Comparison of ENCODE assay signal across 19 mouse cellular contexts in the genomic region with DNA sequence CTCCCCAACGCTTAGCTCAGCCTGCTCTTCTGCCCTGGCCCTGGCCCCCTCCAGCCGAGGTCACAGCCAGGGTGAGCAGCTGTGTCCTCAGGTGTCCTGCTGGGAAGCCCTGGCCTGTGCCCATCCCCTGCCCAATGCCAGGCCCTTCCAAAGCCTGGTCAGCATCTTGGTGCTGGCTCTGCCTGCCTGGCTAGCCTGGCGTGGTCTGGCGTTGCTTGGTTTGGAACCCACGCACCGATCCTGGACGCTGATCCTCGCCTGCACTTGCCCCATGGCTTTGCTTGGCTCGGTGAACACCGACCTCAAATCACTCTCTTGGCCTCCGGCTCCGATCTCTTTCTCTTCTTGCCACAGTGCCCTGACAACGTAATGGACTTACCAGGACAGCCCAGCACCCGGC. TPM values are rescaled to one million over a fixed set of nuclear protein-coding genes. Genes with fewer than 3 reads are reported as not detected.
DNase-seq lines count a peak whose midpoint lies in the region; ATAC-seq and TF ChIP-seq lines count a peak whose summit lies in the region.
"Had no signal": no experiment of that assay in that cellular context is flagged by ENCODE, and none has a peak within 500 bp of the region (broad histone marks: within the 10 kb centered on the region; RNA-seq: fewer than 3 reads in every experiment).

No protein-coding gene starts in this region.

- no peak for ATAC-seq in hindbrain, embryonic 12.5 days (ENCODE audit: low FRiP score)
- no peak for ATAC-seq in megakaryocyte, adult 5-6 weeks (ENCODE audit: poor library complexity, severe bottlenecking)
- ATAC-seq: forebrain, embryonic 15.5 days; midbrain, embryonic 15.5 days had no signal

- TF ChIP-seq CTCF in gastrocnemius, adult 2 months (IDR thresholded peaks at IDR 0.05), result no peak

- H3K9me3 ChIP-seq in hindbrain, embryonic 10.5 days, result no peaks in the 10 kb centered on the region
- H3K9me3 ChIP-seq in hindbrain, embryonic 12.5 days (replicated peaks), result 0 out of 2 replicates have a peak, but pooled peaks cover 4% of the 10 kb centered on the region
- H3K9me3 ChIP-seq in limb, embryonic 10.5 days (replicated peaks), result no peaks in the 10 kb centered on the region
- H3K9me3 ChIP-seq: forebrain, embryonic 15.5 days; heart, embryonic 13.5 days; hindbrain, embryonic 13.5 days; midbrain, embryonic 15.5 days; neural tube, embryonic 12.5 days had no signal

- H3K27ac ChIP-seq in hindbrain, embryonic 10.5 days, result peak overlapping the region; percentile 13; the same call in 1 of the 2 replicates
- no peak overlapping the region for H3K27ac ChIP-seq in hindbrain, embryonic 12.5 days
- H3K27ac ChIP-seq in gastrocnemius, adult 2 months, result peak overlapping the region; percentile 69
- H3K27ac ChIP-seq in limb, embryonic 10.5 days, result peak overlapping the region; percentile 58
- H3K27ac ChIP-seq: forebrain, embryonic 15.5 days; heart, adult 2 months; heart, embryonic 13.5 days; hindbrain, embryonic 13.5 days; midbrain, embryonic 15.5 days; neural tube, embryonic 12.5 days had no signal

- intact Hi-C loops in gastrocnemius, adult 2 months (cut with DNase I), result loop anchor here (2.0 kb wide), 1 partner anchor 58 kb away; no protein-coding TSS in a partner anchor

- H3K36me3 ChIP-seq in hindbrain, embryonic 10.5 days, result no peaks in the 10 kb centered on the region
- no peaks in the 10 kb centered on the region for H3K36me3 ChIP-seq in hindbrain, embryonic 12.5 days
- H3K36me3 ChIP-seq in limb, embryonic 10.5 days, result no peaks in the 10 kb centered on the region
- H3K36me3 ChIP-seq: forebrain, embryonic 15.5 days; heart, embryonic 13.5 days; hindbrain, embryonic 13.5 days; midbrain, embryonic 15.5 days; neural tube, embryonic 12.5 days had no signal

- H3K4me2 ChIP-seq in hindbrain, embryonic 12.5 days (replicated peaks), result no peak overlapping the region
- H3K4me2 ChIP-seq: forebrain, embryonic 15.5 days; heart, embryonic 13.5 days; hindbrain, embryonic 13.5 days; midbrain, embryonic 15.5 days; neural tube, embryonic 12.5 days had no signal

- H3K9ac ChIP-seq in hindbrain, embryonic 12.5 days, result no peak overlapping the region
- H3K9ac ChIP-seq: forebrain, embryonic 15.5 days; heart, embryonic 13.5 days; hindbrain, embryonic 13.5 days; midbrain, embryonic 15.5 days; neural tube, embryonic 12.5 days had no signal

- peak; percentile 34 for DNase-seq in cerebellum, adult 8-10 months
- DNase-seq in cerebellum, adult 9-10 months, result no peak
- no peak for DNase-seq in hindbrain, embryonic 10.5 days (ENCODE audit: low spot score)
- DNase-seq in gastrocnemius, adult 2 months, result peak; percentile 89
- DNase-seq in limb, embryonic 10.5 days (ENCODE audit: low spot score), result no peak
- DNase-seq: adrenal gland, postnatal 14 days; heart, adult 2 months; heart, postnatal 14 days; kidney, adult 11 months; kidney, postnatal 10 days; lung, postnatal 4 days; right cerebral cortex, postnatal 14 days had no signal

- peaks cover 10% of the 10 kb centered on the region; the same call in 1 of the 2 replicates for H3K4me1 ChIP-seq in hindbrain, embryonic 10.5 days (replicated peaks)
- H3K4me1 ChIP-seq in hindbrain, embryonic 12.5 days, result no peaks in the 10 kb centered on the region
- H3K4me1 ChIP-seq in limb, embryonic 10.5 days, result peaks cover 11% of the 10 kb centered on the region
- H3K4me1 ChIP-seq: forebrain, embryonic 15.5 days; heart, embryonic 13.5 days; hindbrain, embryonic 13.5 days; midbrain, embryonic 15.5 days; neural tube, embryonic 12.5 days had no signal

- no peak overlapping the region for H3K4me3 ChIP-seq in hindbrain, embryonic 10.5 days
- no peak overlapping the region for H3K4me3 ChIP-seq in hindbrain, embryonic 12.5 days
- no peak overlapping the region for H3K4me3 ChIP-seq in gastrocnemius, adult 2 months
- no peak overlapping the region for H3K4me3 ChIP-seq in limb, embryonic 10.5 days
- H3K4me3 ChIP-seq: forebrain, embryonic 15.5 days; heart, adult 2 months; heart, embryonic 13.5 days; hindbrain, embryonic 13.5 days; midbrain, embryonic 15.5 days; neural tube, embryonic 12.5 days had no signal

- WGBS in hindbrain, embryonic 10.5 days, result 90% methylated on average over 14 of the region's 14 CpGs
- WGBS in hindbrain, embryonic 12.5 days, result 89% methylated on average over 14 of the region's 14 CpGs
- 91% methylated on average over 14 of the region's 14 CpGs for WGBS in limb, embryonic 10.5 days

- H3K27me3 ChIP-seq in hindbrain, embryonic 10.5 days (ENCODE audit: insufficient read depth, poor library complexity, severe bottlenecking), result no peaks in the 10 kb centered on the region; the same call in 1 of the 2 replicates
- no peaks in the 10 kb centered on the region for H3K27me3 ChIP-seq in hindbrain, embryonic 12.5 days
- H3K27me3 ChIP-seq in limb, embryonic 10.5 days (ENCODE audit: low read depth, poor library complexity, severe bottlenecking), result no peaks in the 10 kb centered on the region
- H3K27me3 ChIP-seq: forebrain, embryonic 15.5 days; hindbrain, embryonic 13.5 days; midbrain, embryonic 15.5 days; neural tube, embryonic 12.5 days had no signal

RNA-seq across cellular contexts. Expression of a gene that starts 38.5 kb away (rescaled TPM):
- polyA plus RNA-seq in hindbrain, embryonic 10.5 days (2016; fragmentation: Nextera tagmentation; extraction: Ambion mirVana), result 34.1 and 38.7 TPM in 2 replicates
- polyA plus RNA-seq in hindbrain, embryonic 12.5 days (2016; fragmentation: Nextera tagmentation; extraction: Ambion mirVana), result 30.6 and 36.8 TPM in 2 replicates
- 10 to 100 TPM; 23.9 to 27.6 TPM for total RNA-seq in gastrocnemius, adult 2 months (2021)
- polyA plus RNA-seq in limb, embryonic 10.5 days (2016; fragmentation: Nextera tagmentation; extraction: Ambion mirVana), result 32.4 and 34.8 TPM in 2 replicates
- 21.1 and 23.0 TPM in 2 replicates for total RNA-seq in megakaryocyte, adult 5-6 weeks (2015)
- 31.8 and 33.3 TPM in 2 replicates for total RNA-seq in megakaryocyte, adult 5-6 weeks (2017)

RNA-seq across cellular contexts. Expression of a gene that starts 51.2 kb away (rescaled TPM):
- polyA plus RNA-seq in hindbrain, embryonic 10.5 days (2016; fragmentation: Nextera tagmentation; extraction: Ambion mirVana), result 5.2 and 12.5 TPM in 2 replicates
- polyA plus RNA-seq in hindbrain, embryonic 12.5 days (2016; fragmentation: Nextera tagmentation; extraction: Ambion mirVana), result 17.2 and 18.5 TPM in 2 replicates
- total RNA-seq in gastrocnemius, adult 2 months (2021), result 10 to 100 TPM; 26.5 to 30.0 TPM
- 1.7 and 2.2 TPM in 2 replicates for polyA plus RNA-seq in limb, embryonic 10.5 days (2016; fragmentation: Nextera tagmentation; extraction: Ambion mirVana)
- total RNA-seq in megakaryocyte, adult 5-6 weeks (2015), result 61.4 and 76.5 TPM in 2 replicates
- 70.0 and 87.2 TPM in 2 replicates for total RNA-seq in megakaryocyte, adult 5-6 weeks (2017)

Comparison
In these comparisons a context has a peak if more than half of its experiments do, and no peak if none do; other contexts are left out.
1. DNase-seq: peak in cerebellum, adult 8-10 months (single experiment) and gastrocnemius, adult 2 months (single experiment); none in cerebellum, adult 9-10 months (single experiment), hindbrain, embryonic 10.5 days (single experiment) and limb, embryonic 10.5 days (single experiment).